Mouse (Mus musculus) olfactory bulb, adult 2 months (tissue): Measurements from ENCODE around the gene Ece1. TPM values are rescaled to one million over a fixed set of nuclear protein-coding genes. Genes with fewer than 3 reads are reported as not detected.

Source experiments
- H3K27ac ChIP-seq: fragments of 200-500 bp; 2 replicates; pipeline ENCODE4 v1.5.1; 2012; ENCODE audit warnings: low read depth, low read length; ENCODE audit not compliant: insufficient read depth
- H3K4me1 ChIP-seq: fragments of 200-500 bp; 2 replicates; pipeline ENCODE4 v1.6.1; 2012; ENCODE audit warnings: low read length; ENCODE audit not compliant: control insufficient read depth, insufficient read depth
- H3K4me3 ChIP-seq: fragments of 200-500 bp; 2 replicates; pipeline ENCODE4 v1.5.1; 2012; ENCODE audit warnings: mild to moderate bottlenecking, low read depth, low read length, moderate library complexity; ENCODE audit not compliant: insufficient read depth
- CTCF ChIP-seq: fragments of 200-500 bp; IDR thresholded peaks from 2 replicates; pipeline ENCODE4 v1.5.1; 2012; ENCODE audit warnings: low read depth, mild to moderate bottlenecking, low read length, moderate library complexity; ENCODE audit not compliant: insufficient read depth
- POLR2A ChIP-seq: fragments of 200-500 bp; IDR thresholded peaks from 2 replicates; pipeline ENCODE4 v1.6.1; 2012; ENCODE audit warnings: mild to moderate bottlenecking, low read depth, low read length, moderate library complexity; ENCODE audit not compliant: insufficient read depth
- WGBS: fragments of 180-500 bp; shearing (Covaris S2); methylation state at CpG from one replicate; pipeline ENCODE4 v1.1.7; 2018; 5-methylcytosine and 5-hydroxymethylcytosine counted together
- polyA plus RNA-seq: library from polyadenylated mRNA; stranded (reverse); fragments of >200 nt; gene quantifications from 2 replicates; pipeline ENCODE4 v1.2.4, GENCODE M21; 2012; ENCODE audit warnings: low replicate concordance; ENCODE audit not compliant: missing spikeins, insufficient read depth, insufficient read length

Gene Ece1
- polyA plus RNA-seq, 1 experiment, result not detected

- 69% methylated on average over 4 of the region's 4 CpGs for WGBS
- Histone ChIP-seq H3K4me1 (peaks cover 83% of the 10 kb centered on the region), H3K4me3 (no peak overlapping the region), H3K27ac (no peak overlapping the region)
- TF ChIP-seq POLR2A (no peak), CTCF (no peak)
These were observed 12.8 kb downstream of the Ece1 start for GRCm38 (mm10) chr4:137874826-137875225.

GRCm38 (mm10) chr4:137875466-137876092 is 13.5 kb downstream of the Ece1 start:
- Histone ChIP-seq H3K27ac (no peak overlapping the region), H3K4me3 (no peak overlapping the region), H3K4me1 (peaks cover 79% of the 10 kb centered on the region)
- WGBS, result 65% methylated on average over 9 of the region's 9 CpGs
- no peak for TF ChIP-seq POLR2A
- TF ChIP-seq CTCF, result no peak

GRCm38 (mm10) chr4:137876834-137877233 is 14.8 kb downstream of the Ece1 start:
- Histone ChIP-seq H3K27ac (no peak overlapping the region), H3K4me1 (peaks cover 72% of the 10 kb centered on the region), H3K4me3 (no peak overlapping the region)
- TF ChIP-seq POLR2A (no peak), CTCF (no peak)
- 56% methylated on average over 6 of the region's 6 CpGs for WGBS

- H3K4me3 ChIP-seq, result no peak overlapping the region
These were observed 15.4 kb downstream of the Ece1 start for GRCm38 (mm10) chr4:137877432-137877881.

GRCm38 (mm10) chr4:137879383-137880156 is 17.5 kb downstream of the Ece1 start:
- 67% methylated on average over 8 of the region's 8 CpGs for WGBS
- H3K4me3 ChIP-seq, result no peak overlapping the region
- no peak overlapping the region for H3K27ac ChIP-seq
- TF ChIP-seq POLR2A, result no peak
- TF ChIP-seq CTCF, result no peak
- H3K4me1 ChIP-seq, result peaks cover 60% of the 10 kb centered on the region

More at GRCm38 (mm10) chr4:137877432-137877881, 15.4 kb downstream of the Ece1 start:
- H3K4me1 ChIP-seq, result peaks cover 66% of the 10 kb centered on the region
- no peak overlapping the region; the same call in 1 of the 2 replicates for H3K27ac ChIP-seq
- no peak for TF ChIP-seq POLR2A
- no peak for TF ChIP-seq CTCF
- 37% methylated on average over 4 of the region's 4 CpGs for WGBS

GRCm38 (mm10) chr4:137881445-137881844 is 19.4 kb downstream of the Ece1 start:
- Histone ChIP-seq H3K27ac (no peak overlapping the region), H3K4me1 (peaks cover 44% of the 10 kb centered on the region), H3K4me3 (no peak overlapping the region)
- no peak for TF ChIP-seq POLR2A
- TF ChIP-seq CTCF, result no peak
- WGBS, result 87% methylated on average over 8 of the region's 8 CpGs

- WGBS, result 84% methylated on average over 9 of the region's 9 CpGs
- Histone ChIP-seq H3K4me1 (peaks cover 34% of the 10 kb centered on the region), H3K27ac (no peak overlapping the region), H3K4me3 (no peak overlapping the region)
- TF ChIP-seq POLR2A (no peak), CTCF (no peak)
These were observed 20.6 kb downstream of the Ece1 start for GRCm38 (mm10) chr4:137882663-137883062.

- WGBS, result 86% methylated on average over 8 of the region's 8 CpGs
- Histone ChIP-seq H3K4me3 (no peak overlapping the region), H3K4me1 (peaks cover 30% of the 10 kb centered on the region), H3K27ac (no peak overlapping the region)
- TF ChIP-seq CTCF, result no peak
- no peak for TF ChIP-seq POLR2A
These were observed 21.6 kb downstream of the Ece1 start for GRCm38 (mm10) chr4:137883513-137884150.
